Mouse (Mus musculus): ENCODE measurements at regions not wholly inside any gene's neighbourhood (a gene's known extent, or its start where the extent isn't known, plus 50 kb on each side); places are given as distances from the start of the nearest gene placed in this dataset.

GRCm38 (mm10) chr13:119342761-119343160 is 85.6 kb upstream of the Paip1 start:
- no peak for TF ChIP-seq CTCF (IDR thresholded peaks at IDR 0.05; ENCODE audit: low read depth)
- no peak for TF ChIP-seq EP300 (optimal IDR thresholded peaks at IDR 0.05)
